Mouse (Mus musculus) forebrain, postnatal 0 days (tissue): ENCODE measurements around the gene Rprd2. TPM values are rescaled to one million over a fixed set of nuclear protein-coding genes. Genes with fewer than 3 reads are reported as not detected.
A peak's percentile ranks its signal among the peaks of the same experiment; 100 is the strongest.
"Not testable (repeated sequence)": the region's sequence is repeated elsewhere in the genome, so short reads cannot be mapped to it uniquely, and the experiment has no call there.

ENCODE experiments used
- ATAC-seq: fragments of 200-750 bp; cut with Nextera tagmentation; 2 replicates; pipeline ENCODE4 v1.8.0; 2017; ENCODE audit warnings: mild to moderate bottlenecking, moderate library complexity
- DNase-seq: peaks from one replicate; pipeline ENCODE4 v3.0.0-alpha.2; 2015
- H3K27ac ChIP-seq: fragments of 300-500 bp; sonication (generic); 2 replicates; pipeline ENCODE4 v1.5.1; 2014; ENCODE audit warnings: low read depth, mild to moderate bottlenecking, antibody characterized with exemption, low read length, moderate library complexity, mixed read lengths
- H3K27me3 ChIP-seq: fragments of 300-500 bp; sonication (generic); 2 replicates; pipeline ENCODE4 v1.6.1; 2014; ENCODE audit warnings: mild to moderate bottlenecking, low read length, mixed read lengths; ENCODE audit not compliant: insufficient read depth
- H3K36me3 ChIP-seq: fragments of 300-500 bp; sonication (generic); 2 replicates; pipeline ENCODE4 v1.6.1; 2014; ENCODE audit warnings: mild to moderate bottlenecking, moderate library complexity; ENCODE audit not compliant: insufficient read depth
- H3K4me1 ChIP-seq: fragments of 300-500 bp; sonication (generic); 2 replicates; pipeline ENCODE4 v1.6.1; 2014; ENCODE audit warnings: antibody characterized with exemption; ENCODE audit not compliant: insufficient read depth
- H3K4me2 ChIP-seq: fragments of 300-500 bp; sonication (generic); 2 replicates; pipeline ENCODE4 v1.6.1; 2014; ENCODE audit warnings: low read depth, mild to moderate bottlenecking, moderate library complexity
- H3K4me3 ChIP-seq: fragments of 300-500 bp; sonication (generic); 2 replicates; pipeline ENCODE4 v1.5.1; 2014; ENCODE audit warnings: low read depth, low read length, mixed read lengths
- H3K9ac ChIP-seq: fragments of 300-500 bp; sonication (generic); 2 replicates; pipeline ENCODE4 v1.6.1; 2014; ENCODE audit warnings: mild to moderate bottlenecking
- H3K9me3 ChIP-seq: fragments of 300-500 bp; sonication (generic); 2 replicates; pipeline ENCODE4 v1.6.1; 2016; ENCODE audit warnings: low read length
- CTCF ChIP-seq: sonication (generic); IDR thresholded peaks from 2 replicates; pipeline ENCODE4 v1.5.1; 2016; ENCODE audit warnings: antibody characterized with exemption, control low read depth, low read depth
- WGBS: fragments of 180-500 bp; shearing (Covaris S2); extraction: QIAGEN DNeasy Blood & Tissue Kit; methylation state at CpG from one replicate; pipeline ENCODE4 v1.1.7; 2014; 5-methylcytosine and 5-hydroxymethylcytosine counted together
- polyA plus RNA-seq: library from polyadenylated mRNA; unstranded; fragments of >200 nt; fragmentation: Nextera tagmentation; extraction: Ambion mirVana; gene quantifications from 2 replicates; pipeline ENCODE4 v1.2.1, GENCODE M21; 2015
- total RNA-seq: library from RNA; depleted of rRNA; stranded (reverse); fragments of >200 nt; gene quantifications from 2 replicates; pipeline ENCODE4 v1.2.3, GENCODE M21; 2014

Gene Rprd2
- total and polyA plus RNA-seq, 2 experiments from 2014 or later = 21.0 to 43.7 TPM

GRCm38 (mm10) chr3:95819351-95819985, 805 bp upstream of the Rprd2 start:
- Histone ChIP-seq H3K4me2 (peak overlapping the region; percentile 46), H3K36me3 (no peaks in the 10 kb centered on the region), H3K4me3 (peak overlapping the region; percentile 53), H3K9me3 (no peaks in the 10 kb centered on the region), H3K4me1 (peaks cover 27% of the 10 kb centered on the region; the same call in 1 of the 2 replicates), H3K27me3 (no peaks in the 10 kb centered on the region), H3K9ac (peak overlapping the region; percentile 57), H3K27ac (peak overlapping the region; percentile 100)
- peak; percentile 100 for DNase-seq
- peak; percentile 42; the same call in 1 of the 2 replicates for TF ChIP-seq CTCF
- ATAC-seq = peak; percentile 96
- WGBS = under 1% methylated on average over 49 of the region's 49 CpGs

- Histone ChIP-seq H3K9me3 (no peaks in the 10 kb centered on the region), H3K36me3 (no peaks in the 10 kb centered on the region), H3K4me2 (peak overlapping the region; percentile 61), H3K27me3 (no peaks in the 10 kb centered on the region), H3K4me3 (peak overlapping the region; percentile 53), H3K4me1 (peaks cover 27% of the 10 kb centered on the region; the same call in 1 of the 2 replicates), H3K27ac (peak overlapping the region; percentile 100), H3K9ac (peak overlapping the region; percentile 96)
- under 1% methylated on average over 21 of the region's 21 CpGs for WGBS
- no peak for ATAC-seq
- no peak for TF ChIP-seq CTCF
- DNase-seq = peak; percentile 54
These were observed 594 bp downstream of the Rprd2 start for GRCm38 (mm10) chr3:95818026-95818511.

GRCm38 (mm10) chr3:95816681-95817080, 2.0 kb downstream of the Rprd2 start:
- WGBS = 91% methylated on average over 3 of the region's 3 CpGs
- H3K4me3 ChIP-seq = no peak overlapping the region; the same call in 1 of the 2 replicates

GRCm38 (mm10) chr3:95808384-95808783, 10.3 kb downstream of the Rprd2 start:
- Histone ChIP-seq H3K9ac (no peak overlapping the region), H3K27me3 (no peaks in the 10 kb centered on the region), H3K4me3 (no peak overlapping the region), H3K36me3 (peaks cover 7% of the 10 kb centered on the region; the same call in 1 of the 2 replicates), H3K4me2 (no peak overlapping the region), H3K9me3 (no peaks in the 10 kb centered on the region), H3K27ac (no peak overlapping the region), H3K4me1 (no peaks in the 10 kb centered on the region)
- DNase-seq (no peak), ATAC-seq (no peak)
- 56% methylated on average over 2 of the region's 2 CpGs for WGBS
- no peak for TF ChIP-seq CTCF

More at GRCm38 (mm10) chr3:95816681-95817080, 2.0 kb downstream of the Rprd2 start:
- no peaks in the 10 kb centered on the region for H3K27me3 ChIP-seq
- no peak for TF ChIP-seq CTCF
- peak overlapping the region; percentile 61; the same call in 1 of the 2 replicates for H3K4me2 ChIP-seq
- H3K36me3 ChIP-seq = no peaks in the 10 kb centered on the region
- H3K27ac ChIP-seq = no peak overlapping the region
- H3K4me1 ChIP-seq = peaks cover 27% of the 10 kb centered on the region; the same call in 1 of the 2 replicates
- no peak overlapping the region for H3K9ac ChIP-seq
- ATAC-seq (no peak), DNase-seq (no peak)
- H3K9me3 ChIP-seq = no peaks in the 10 kb centered on the region

- not testable (repeated sequence) for H3K9me3 ChIP-seq, DNase-seq, H3K4me3 ChIP-seq, H3K36me3 ChIP-seq, H3K27ac ChIP-seq, H3K27me3 ChIP-seq, H3K4me1 ChIP-seq, H3K9ac ChIP-seq, H3K4me2 ChIP-seq, ATAC-seq
- WGBS = 83% methylated on average over 4 of the region's 6 CpGs
These were observed 11.0 kb downstream of the Rprd2 start for GRCm38 (mm10) chr3:95807630-95808029.

- ATAC-seq (no peak), DNase-seq (no peak)
- H3K4me1 ChIP-seq = no peaks in the 10 kb centered on the region
- peaks cover 7% of the 10 kb centered on the region; the same call in 1 of the 2 replicates for H3K36me3 ChIP-seq
- H3K9ac ChIP-seq = no peak overlapping the region
- H3K9me3 ChIP-seq = no peaks in the 10 kb centered on the region
- H3K27ac ChIP-seq = no peak overlapping the region
- no peak overlapping the region for H3K4me3 ChIP-seq
- WGBS = 86% methylated on average over 1 of the region's 1 CpGs
- no peak for TF ChIP-seq CTCF
- no peak overlapping the region for H3K4me2 ChIP-seq
- H3K27me3 ChIP-seq = no peaks in the 10 kb centered on the region
These were observed 12.0 kb downstream of the Rprd2 start for GRCm38 (mm10) chr3:95806677-95807076.

- no peak for DNase-seq
- WGBS = 95% methylated on average over 4 of the region's 4 CpGs
- Histone ChIP-seq H3K27ac (no peak overlapping the region), H3K4me3 (no peak overlapping the region), H3K4me2 (no peak overlapping the region), H3K36me3 (peaks cover 7% of the 10 kb centered on the region; the same call in 1 of the 2 replicates), H3K27me3 (no peaks in the 10 kb centered on the region), H3K9ac (no peak overlapping the region), H3K9me3 (no peaks in the 10 kb centered on the region), H3K4me1 (no peaks in the 10 kb centered on the region)
- no peak for ATAC-seq
- no peak for TF ChIP-seq CTCF
These were observed 14.8 kb downstream of the Rprd2 start for GRCm38 (mm10) chr3:95803851-95804250.
